Mouse (Mus musculus) embryonic fibroblast, embryonic 13.5 days (primary cell): ENCODE data around the gene Arfgap2.

Source experiments
- CTCF ChIP-seq: IDR thresholded peaks from 2 replicates; pipeline ENCODE4 v1.5.1; 2011; ENCODE audit warnings: mild to moderate bottlenecking, control low read depth, low read length, moderate library complexity, borderline replicate concordance; ENCODE audit not compliant: insufficient read depth
- POLR2A ChIP-seq: IDR thresholded peaks from 2 replicates; pipeline ENCODE4 v1.6.1; 2011; ENCODE audit warnings: low read depth, mild to moderate bottlenecking, control low read depth, low read length, moderate library complexity

DNA sequence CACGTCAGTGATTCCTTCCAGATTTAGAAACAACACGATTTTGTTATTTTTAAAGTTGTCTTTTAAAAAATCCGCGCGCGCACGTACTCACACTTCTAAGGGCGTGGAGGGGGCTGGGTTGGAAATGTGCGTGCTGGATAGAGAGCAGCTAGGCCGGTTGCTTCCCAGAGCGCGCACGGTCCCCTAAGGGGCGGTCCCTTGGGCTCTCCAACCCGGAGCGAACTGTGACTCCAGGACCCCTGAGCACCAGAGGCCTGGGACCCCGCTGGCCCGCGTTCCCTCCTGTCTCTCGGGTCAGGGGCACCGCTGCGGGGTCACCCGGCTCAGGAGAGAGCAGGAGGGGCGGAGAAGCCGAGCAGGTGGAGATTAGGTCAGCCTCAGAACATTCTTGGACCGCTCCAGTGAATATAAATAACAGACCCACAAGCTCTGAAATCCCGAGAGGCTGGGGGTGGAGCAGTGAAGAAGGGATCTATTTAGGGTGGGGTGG, 9.1 kb upstream of the Arfgap2 start, which contains the start of gene Pacsin3:
- TF ChIP-seq POLR2A (no peak), CTCF (no peak)
